Mouse (Mus musculus): ENCODE data around the gene Irgq. TPM values are rescaled to one million over a fixed set of nuclear protein-coding genes. Genes with fewer than 3 reads are reported as not detected.
A peak's percentile ranks its signal among the peaks of the same experiment; 100 is the strongest.

The Irgq gene
- total and polyA plus RNA-seq, 2 experiments from 2014 or later = 20.0 to 103 TPM

DNA sequence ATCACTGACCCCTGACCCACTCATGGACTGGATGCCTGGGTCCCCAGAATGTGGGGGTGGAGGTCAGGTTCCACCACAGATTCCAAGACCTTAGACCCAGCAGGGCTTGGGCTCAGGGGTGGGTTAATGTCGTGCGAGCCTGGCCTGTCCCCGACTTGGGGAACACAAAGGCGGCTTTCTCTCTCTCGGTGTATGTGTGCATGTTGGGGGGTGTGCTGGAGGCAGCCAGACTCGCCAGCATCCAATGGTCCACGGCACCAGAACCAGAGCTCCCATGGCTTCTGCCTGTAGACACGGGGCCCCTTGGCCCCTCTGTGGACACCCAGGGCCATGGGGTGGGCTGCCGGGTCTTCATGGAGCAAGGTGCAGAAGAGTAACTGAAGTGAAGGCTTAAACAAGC is 45.0 kb upstream of the Irgq start:
- 64% methylated on average over 9 of the region's 9 CpGs for WGBS
- ATAC-seq (no peak), DNase-seq (ENCODE audit: low spot score) (no peak)
- no peaks in the 10 kb centered on the region for H3K9me3 ChIP-seq (ENCODE audit: low read length)
- H3K27me3 ChIP-seq (ENCODE audit: insufficient read depth, low read length) = no peaks in the 10 kb centered on the region
- peak overlapping the region; percentile 86 for H3K27ac ChIP-seq
- H3K4me2 ChIP-seq (ENCODE audit: low read depth, low read length) = peak overlapping the region; percentile 56
- no peaks in the 10 kb centered on the region for H3K36me3 ChIP-seq (ENCODE audit: insufficient read depth, low read length)
- no peak for TF ChIP-seq CTCF (IDR thresholded peaks at IDR 0.05; ENCODE audit: low read depth)
- H3K4me1 ChIP-seq (ENCODE audit: insufficient read depth, low read length) = peaks cover 24% of the 10 kb centered on the region; the same call in 1 of the 2 replicates
- 0 out of 2 replicates have a peak overlapping the region, but pooled peaks have one; percentile 28 for H3K9ac ChIP-seq (replicated peaks; ENCODE audit: low read length)
- 0 out of 2 replicates have a peak overlapping the region, but pooled peaks have one; percentile 24 for H3K4me3 ChIP-seq (ENCODE audit: low read length)

- H3K9ac ChIP-seq (replicated peaks; ENCODE audit: low read length) = peak overlapping the region; percentile 28; the same call in 1 of the 2 replicates
- peak overlapping the region; percentile 86 for H3K27ac ChIP-seq
- H3K27me3 ChIP-seq (ENCODE audit: insufficient read depth, low read length) = no peaks in the 10 kb centered on the region
- H3K9me3 ChIP-seq (ENCODE audit: low read length) = no peaks in the 10 kb centered on the region
- 33% methylated on average over 9 of the region's 9 CpGs for WGBS
- peak overlapping the region; percentile 56 for H3K4me2 ChIP-seq (ENCODE audit: low read depth, low read length)
- peak overlapping the region; percentile 24 for H3K4me3 ChIP-seq (ENCODE audit: low read length)
- no peak for TF ChIP-seq CTCF (IDR thresholded peaks at IDR 0.05; ENCODE audit: low read depth)
- H3K36me3 ChIP-seq (ENCODE audit: insufficient read depth, low read length) = no peaks in the 10 kb centered on the region
- peaks cover 20% of the 10 kb centered on the region; the same call in 1 of the 2 replicates for H3K4me1 ChIP-seq (ENCODE audit: insufficient read depth, low read length)
- DNase-seq (ENCODE audit: low spot score) (peak; percentile 46), ATAC-seq (peak; percentile 68)
Measured at GRCm38 (mm10) chr7:24486654-24487130, 43.8 kb upstream of the Irgq start.

DNA sequence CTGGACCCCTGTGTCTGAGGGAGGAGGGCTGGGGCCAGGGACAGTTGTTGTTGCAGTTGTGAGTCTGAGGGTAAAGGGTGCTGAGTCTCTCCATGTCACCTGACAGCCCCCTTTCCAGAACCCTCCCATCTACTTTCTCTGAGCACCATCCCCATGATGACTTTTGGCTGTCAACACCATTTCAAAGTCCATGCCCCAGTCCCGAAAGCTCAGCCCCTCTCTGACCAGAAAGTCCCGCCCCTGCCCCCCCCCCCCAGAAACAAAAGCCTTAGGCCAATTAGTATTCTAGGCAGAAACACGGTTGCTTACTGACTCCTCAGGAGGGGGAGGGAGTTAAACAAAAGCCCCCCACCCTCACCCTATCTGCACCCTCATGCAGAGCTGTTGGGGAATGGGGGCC is 43.1 kb upstream of the Irgq start:
- TF ChIP-seq CTCF (IDR thresholded peaks at IDR 0.05; ENCODE audit: low read depth) = no peak
- peak overlapping the region; percentile 56 for H3K4me2 ChIP-seq (ENCODE audit: low read depth, low read length)
- H3K9ac ChIP-seq (replicated peaks; ENCODE audit: low read length) = peak overlapping the region; percentile 28; the same call in 1 of the 2 replicates
- H3K36me3 ChIP-seq (ENCODE audit: insufficient read depth, low read length) = no peaks in the 10 kb centered on the region
- H3K27me3 ChIP-seq (ENCODE audit: insufficient read depth, low read length) = no peaks in the 10 kb centered on the region
- no peaks in the 10 kb centered on the region for H3K9me3 ChIP-seq (ENCODE audit: low read length)
- peak; percentile 48; the same call in 1 of the 2 replicates for ATAC-seq
- H3K4me1 ChIP-seq (ENCODE audit: insufficient read depth, low read length) = peaks cover 20% of the 10 kb centered on the region; the same call in 1 of the 2 replicates
- no peak overlapping the region for H3K4me3 ChIP-seq (ENCODE audit: low read length)
- H3K27ac ChIP-seq = peak overlapping the region; percentile 86
- 15% methylated on average over 3 of the region's 3 CpGs for WGBS
- peak; percentile 49 for DNase-seq (ENCODE audit: low spot score)

- no peak for TF ChIP-seq CTCF (IDR thresholded peaks at IDR 0.05; ENCODE audit: low read depth)
- Histone ChIP-seq H3K4me3 (ENCODE audit: low read length) (no peak overlapping the region), H3K9ac (replicated peaks; ENCODE audit: low read length) (no peak overlapping the region), H3K36me3 (ENCODE audit: insufficient read depth, low read length) (no peaks in the 10 kb centered on the region), H3K27me3 (ENCODE audit: insufficient read depth, low read length) (no peaks in the 10 kb centered on the region), H3K4me2 (ENCODE audit: low read depth, low read length) (no peak overlapping the region), H3K4me1 (ENCODE audit: insufficient read depth, low read length) (peaks cover 20% of the 10 kb centered on the region; the same call in 1 of the 2 replicates), H3K27ac (peak overlapping the region; percentile 86), H3K9me3 (ENCODE audit: low read length) (no peaks in the 10 kb centered on the region)
- ATAC-seq = no peak
- DNase-seq (ENCODE audit: low spot score) = no peak
- 63% methylated on average over 8 of the region's 8 CpGs for WGBS
Measured at GRCm38 (mm10) chr7:24488303-24488702, 42.2 kb upstream of the Irgq start.

DNA sequence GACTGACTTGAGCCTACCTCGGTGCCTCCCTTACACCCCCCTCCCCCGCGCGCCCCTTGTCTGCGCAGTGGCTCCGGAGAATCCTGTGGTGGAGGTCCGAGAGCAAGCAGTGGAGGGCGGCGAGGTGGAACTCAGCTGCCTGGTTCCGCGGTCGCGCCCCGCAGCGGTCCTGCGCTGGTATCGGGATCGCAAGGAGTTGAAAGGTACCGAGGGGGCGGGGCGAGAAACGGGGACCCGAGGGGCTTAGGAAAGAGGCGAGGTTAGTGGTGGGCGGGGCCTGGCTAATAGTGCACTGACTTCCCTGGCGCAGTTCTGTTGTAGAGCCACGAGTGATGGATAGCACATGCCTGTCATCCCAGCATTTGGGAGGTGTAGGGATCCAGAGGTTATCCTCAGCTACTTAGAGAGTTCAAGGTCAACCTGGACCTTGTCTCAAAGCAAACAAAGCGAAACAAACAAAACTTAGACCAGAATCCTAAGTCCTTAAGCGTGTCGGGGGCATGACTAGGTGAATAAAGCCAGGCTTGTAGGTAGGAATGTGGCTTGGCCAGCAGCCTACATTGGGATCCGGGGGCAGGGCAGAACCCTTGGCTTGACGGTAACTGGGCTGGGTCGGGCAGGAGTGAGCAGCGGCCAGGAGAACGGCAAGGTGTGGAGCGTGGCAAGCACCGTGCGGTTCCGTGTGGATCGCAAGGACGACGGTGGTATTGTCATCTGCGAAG is 30.5 kb upstream of the Irgq start:
- Histone ChIP-seq H3K4me1 (ENCODE audit: insufficient read depth, low read length) (peaks cover 3% of the 10 kb centered on the region; the same call in 1 of the 2 replicates), H3K9me3 (ENCODE audit: low read length) (no peaks in the 10 kb centered on the region), H3K36me3 (ENCODE audit: insufficient read depth, low read length) (0 out of 2 replicates have a peak, but pooled peaks cover 6% of the 10 kb centered on the region), H3K4me2 (ENCODE audit: low read depth, low read length) (0 out of 2 replicates have a peak overlapping the region, but pooled peaks have one; percentile 16), H3K27ac (no peak overlapping the region), H3K4me3 (ENCODE audit: low read length) (no peak overlapping the region), H3K27me3 (ENCODE audit: insufficient read depth, low read length) (no peaks in the 10 kb centered on the region), H3K9ac (replicated peaks; ENCODE audit: low read length) (no peak overlapping the region)
- no peak for ATAC-seq
- no peak for TF ChIP-seq CTCF (IDR thresholded peaks at IDR 0.05; ENCODE audit: low read depth)
- DNase-seq (ENCODE audit: low spot score) = no peak
- WGBS = 27% methylated on average over 43 of the region's 43 CpGs

DNA sequence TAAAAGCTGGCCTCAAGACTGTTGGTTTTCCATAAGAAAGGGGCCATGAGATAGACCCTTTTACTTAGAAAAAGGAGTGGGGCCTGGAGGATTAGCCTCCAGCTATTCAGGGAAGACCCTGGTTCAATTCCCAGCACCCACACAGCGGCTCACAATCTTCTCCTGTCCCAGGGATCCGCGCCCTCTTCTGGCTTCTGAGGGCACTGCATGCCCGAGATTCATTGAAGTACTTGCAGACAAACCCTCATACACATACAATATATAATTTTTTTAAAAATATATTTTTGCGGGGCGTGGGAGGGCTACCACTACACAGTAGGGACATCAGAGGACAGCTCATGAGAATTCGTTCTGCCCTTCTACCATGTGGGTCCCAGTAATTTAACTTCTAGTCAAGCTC is 29.6 kb upstream of the Irgq start:
- Histone ChIP-seq H3K27me3 (ENCODE audit: insufficient read depth, low read length) (no peaks in the 10 kb centered on the region), H3K9ac (replicated peaks; ENCODE audit: low read length) (no peak overlapping the region), H3K36me3 (ENCODE audit: insufficient read depth, low read length) (0 out of 2 replicates have a peak, but pooled peaks cover 6% of the 10 kb centered on the region), H3K9me3 (ENCODE audit: low read length) (no peaks in the 10 kb centered on the region), H3K27ac (no peak overlapping the region), H3K4me1 (ENCODE audit: insufficient read depth, low read length) (peaks cover 8% of the 10 kb centered on the region), H3K4me2 (ENCODE audit: low read depth, low read length) (no peak overlapping the region), H3K4me3 (ENCODE audit: low read length) (no peak overlapping the region)
- DNase-seq (ENCODE audit: low spot score) = peak; percentile 70
- 42% methylated on average over 7 of the region's 7 CpGs for WGBS
- TF ChIP-seq CTCF (IDR thresholded peaks at IDR 0.05; ENCODE audit: low read depth) = peak; percentile 63
- ATAC-seq = no peak
